14 mouse cellular contexts compared by ENCODE assay signal in the genomic region with DNA sequence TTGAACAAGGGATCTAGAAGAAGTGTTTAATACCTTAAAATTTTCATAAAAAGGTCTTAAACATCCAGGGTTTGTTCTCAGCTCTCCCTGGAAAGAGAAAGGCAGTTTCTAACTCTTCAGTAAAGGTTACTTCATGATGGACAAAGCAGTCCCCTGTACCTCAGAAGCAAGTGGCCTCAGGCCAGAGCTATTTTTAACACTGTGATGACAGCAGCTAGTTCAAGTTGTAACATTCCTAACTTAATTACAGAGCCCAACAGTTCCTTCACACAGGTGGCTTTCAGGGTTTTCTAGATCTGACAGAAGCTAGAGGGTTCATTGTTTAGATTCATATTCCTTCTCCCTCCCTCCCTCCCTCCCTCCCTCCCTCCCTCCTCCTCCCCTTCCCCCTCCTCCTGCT. TPM values are rescaled to one million over a fixed set of nuclear protein-coding genes. Genes with fewer than 3 reads are reported as not detected.
DNase-seq lines count a peak whose midpoint lies in the region; ATAC-seq and TF ChIP-seq lines count a peak whose summit lies in the region.
"Had no signal": no experiment of that assay in that cellular context is flagged by ENCODE, and none has a peak within 500 bp of the region (broad histone marks: within the 10 kb centered on the region; RNA-seq: fewer than 3 reads in every experiment).

No protein-coding gene starts in this region.

- no peak overlapping the region for H3K4me3 ChIP-seq in kidney, adult 2 months (ENCODE audit: insufficient read depth, low read depth, low read length)
- no peak overlapping the region for H3K4me3 ChIP-seq in heart, adult 2 months
- H3K4me3 ChIP-seq in limb, embryonic 14.5 days (replicated peaks; ENCODE audit: low read length): no peak overlapping the region
- H3K4me3 ChIP-seq: liver, embryonic 13.5 days; neural tube, embryonic 15.5 days had no signal

- H3K9ac ChIP-seq in heart, adult 2 months (ENCODE audit: low read depth, low read length): no peak overlapping the region
- H3K9ac ChIP-seq in limb, embryonic 14.5 days (ENCODE audit: low read depth, low read length, severe bottlenecking): no peak overlapping the region
- H3K9ac ChIP-seq: liver, embryonic 13.5 days; neural tube, embryonic 15.5 days had no signal

- intact Hi-C loops in heart, adult 2 months (cut with DNase I): no loop called here

- no peak for TF ChIP-seq POLR2A in kidney, adult 2 months (IDR thresholded peaks at IDR 0.05; ENCODE audit: low read depth, low read length)
- TF ChIP-seq POLR2A in heart, adult 2 months (IDR thresholded peaks at IDR 0.05; ENCODE audit: insufficient read depth, low read depth, low read length): no peak
- TF ChIP-seq POLR2A in limb, embryonic 14.5 days (IDR thresholded peaks at IDR 0.05; ENCODE audit: borderline replicate concordance, extremely low read depth, insufficient read depth, insufficient read length): no peak

- no peaks in the 10 kb centered on the region for H3K36me3 ChIP-seq in kidney, adult 2 months (ENCODE audit: control insufficient read depth, insufficient read depth, low read length)
- no peaks in the 10 kb centered on the region for H3K36me3 ChIP-seq in heart, adult 2 months (ENCODE audit: control insufficient read depth, insufficient read depth, low read length)
- no peaks in the 10 kb centered on the region for H3K36me3 ChIP-seq in limb, embryonic 14.5 days (ENCODE audit: control insufficient read depth, insufficient read depth, low read length)
- H3K36me3 ChIP-seq: liver, embryonic 13.5 days; neural tube, embryonic 15.5 days had no signal

- no peaks in the 10 kb centered on the region for H3K27me3 ChIP-seq in kidney, adult 2 months (replicated peaks; ENCODE audit: control insufficient read depth, insufficient read depth, low read length)
- H3K27me3 ChIP-seq in heart, adult 2 months (ENCODE audit: control insufficient read depth, insufficient read depth, low read length): no peaks in the 10 kb centered on the region
- H3K27me3 ChIP-seq in limb, embryonic 14.5 days (ENCODE audit: control insufficient read depth, insufficient read depth, low read length): no peaks in the 10 kb centered on the region
- H3K27me3 ChIP-seq: CH12.LX; liver, embryonic 13.5 days; neural tube, embryonic 15.5 days had no signal

- ATAC-seq in limb, embryonic 14.5 days (ENCODE audit: low FRiP score, low read depth): no peak
- ATAC-seq in megakaryocyte, adult 5-6 weeks (ENCODE audit: poor library complexity, severe bottlenecking): no peak
- ATAC-seq: intestine, embryonic 16.5 days had no signal

- H3K4me1 ChIP-seq in kidney, adult 2 months (ENCODE audit: control insufficient read depth, insufficient read depth, low read length): peaks cover 6% of the 10 kb centered on the region; the same call in 1 of the 2 replicates
- H3K4me1 ChIP-seq in heart, adult 2 months (ENCODE audit: control insufficient read depth, insufficient read depth, low read length): peaks cover 5% of the 10 kb centered on the region
- peaks cover 10% of the 10 kb centered on the region for H3K4me1 ChIP-seq in limb, embryonic 14.5 days (ENCODE audit: control insufficient read depth, insufficient read depth, low read length)
- H3K4me1 ChIP-seq: liver, embryonic 13.5 days; neural tube, embryonic 15.5 days had no signal

- DNase-seq in kidney, adult 2 months: peak; percentile 72
- DNase-seq in kidney, adult 18-20 months: no peak
- peak in 1 of 2 experiments; percentile 44 for DNase-seq in heart, adult 2 months
- DNase-seq in hindlimb bud, embryonic 11.5 days (ENCODE audit: extremely low spot score, low read depth, low spot score): peak; percentile 56
- DNase-seq in limb, embryonic 14.5 days (ENCODE audit: low spot score): peak; percentile 66
- no peak for DNase-seq in cerebellum, adult 9-10 months
- no peak for DNase-seq in spleen, postnatal 4 days (ENCODE audit: low spot score in 2 of 2)
- DNase-seq: cerebellum, adult 18-20 months; liver, embryonic 13.5 days; lung, postnatal 36 days had no signal

- TF ChIP-seq EP300 in heart, adult 2 months (IDR thresholded peaks at IDR 0.05; ENCODE audit: insufficient read depth, low read depth, low read length): no peak

- H3K79me2 ChIP-seq in heart, adult 2 months (replicated peaks; ENCODE audit: control insufficient read depth, insufficient read depth, low read length): no peaks in the 10 kb centered on the region

- TF ChIP-seq CTCF in kidney, adult 2 months (conservative IDR thresholded peaks at IDR 0.05; ENCODE audit: insufficient read depth, insufficient read length, low read depth, low read length): no peak
- no peak for TF ChIP-seq CTCF in heart, adult 2 months (IDR thresholded peaks at IDR 0.05)

- no peak overlapping the region for H3K4me2 ChIP-seq in limb, embryonic 14.5 days (replicated peaks; ENCODE audit: low read depth, low read length, severe bottlenecking)
- H3K4me2 ChIP-seq: liver, embryonic 13.5 days; neural tube, embryonic 15.5 days had no signal

- H3K9me3 ChIP-seq in limb, embryonic 14.5 days (ENCODE audit: control insufficient read depth, low read length): no peaks in the 10 kb centered on the region
- H3K9me3 ChIP-seq: neural tube, embryonic 15.5 days had no signal

- no peak overlapping the region for H3K27ac ChIP-seq in kidney, adult 2 months (ENCODE audit: insufficient read depth, low read depth, low read length)
- peak overlapping the region; percentile 41; the same call in 1 of the 2 replicates for H3K27ac ChIP-seq in heart, adult 2 months
- 0 out of 2 replicates have a peak overlapping the region, but pooled peaks have one; percentile 16 for H3K27ac ChIP-seq in limb, embryonic 14.5 days (replicated peaks; ENCODE audit: low read depth, low read length)
- H3K27ac ChIP-seq: liver, embryonic 13.5 days; neural tube, embryonic 15.5 days had no signal

RNA-seq across cellular contexts. Expression of a gene that starts 36.4 kb away (rescaled TPM):
- 56.0 and 68.7 TPM in 2 replicates for polyA plus RNA-seq in kidney, adult 2 months (2012; rRNA removed)
- total RNA-seq in heart, adult 2 months (2021): 10 to 100 TPM; 37.2 to 37.3 TPM
- 43.9 and 67.9 TPM in 2 replicates for polyA plus RNA-seq in heart, adult 2 months (2012; rRNA removed)
- polyA plus RNA-seq in limb, embryonic 14.5 days (2012; rRNA removed): 38.2 and 51.3 TPM in 2 replicates
- polyA plus RNA-seq in limb, embryonic 14.5 days (2014; fragmentation: Nextera tagmentation; extraction: Ambion mirVana): 26.0 and 35.5 TPM in 2 replicates
- not detected in 2 replicates for total RNA-seq in megakaryocyte, adult 5-6 weeks (2015)
- total RNA-seq in megakaryocyte, adult 5-6 weeks (2017): not detected in 2 replicates

Comparison
In these comparisons a context has a peak if more than half of its experiments do, and no peak if none do; other contexts are left out.
1. DNase-seq: peak in kidney, adult 2 months (single experiment), hindlimb bud, embryonic 11.5 days (single experiment) and limb, embryonic 14.5 days (single experiment); none in kidney, adult 18-20 months (single experiment), cerebellum, adult 9-10 months (single experiment) and spleen, postnatal 4 days (0 of 2).